Mouse (Mus musculus) intestine, postnatal 0 days (tissue): ENCODE data around the gene Xlr3b. TPM values are rescaled to one million over a fixed set of nuclear protein-coding genes. Genes with fewer than 3 reads are reported as not detected.
"Not testable (repeated sequence)": the region's sequence is repeated elsewhere in the genome, so short reads cannot be mapped to it uniquely, and the experiment has no call there.

Experiments
- ATAC-seq: fragments of 200-750 bp; cut with Nextera tagmentation; 2 replicates; pipeline ENCODE4 v1.8.0; 2017; ENCODE audit warnings: mild to moderate bottlenecking, moderate TSS enrichment, moderate library complexity
- H3K27ac ChIP-seq: fragments of 300-500 bp; sonication (generic); 2 replicates; pipeline ENCODE4 v1.5.1; 2014; ENCODE audit warnings: mild to moderate bottlenecking, low read depth, low read length, moderate library complexity
- H3K27me3 ChIP-seq: fragments of 300-500 bp; sonication (generic); replicated peaks from 2 replicates; pipeline ENCODE4 v1.6.1; 2014; ENCODE audit warnings: low read length, mixed read lengths; ENCODE audit not compliant: control insufficient read depth, insufficient read depth
- H3K36me3 ChIP-seq: fragments of 300-500 bp; sonication (generic); 2 replicates; pipeline ENCODE4 v1.6.1; 2014; ENCODE audit warnings: mild to moderate bottlenecking, moderate library complexity; ENCODE audit not compliant: control insufficient read depth, insufficient read depth
- H3K4me1 ChIP-seq: fragments of 300-500 bp; sonication (generic); replicated peaks from 2 replicates; pipeline ENCODE4 v1.6.1; 2014; ENCODE audit warnings: antibody characterized with exemption, low read length, mixed read lengths; ENCODE audit not compliant: control insufficient read depth, insufficient read depth
- H3K4me2 ChIP-seq: fragments of 300-500 bp; sonication (generic); replicated peaks from 2 replicates; pipeline ENCODE4 v1.6.1; 2014; ENCODE audit warnings: low read depth, mild to moderate bottlenecking, moderate library complexity
- H3K4me3 ChIP-seq: fragments of 300-500 bp; sonication (generic); 2 replicates; pipeline ENCODE4 v1.5.1; 2014; ENCODE audit warnings: low read depth, low read length
- H3K9ac ChIP-seq: fragments of 300-500 bp; sonication (generic); 2 replicates; pipeline ENCODE4 v1.6.1; 2014; ENCODE audit warnings: mild to moderate bottlenecking, low read depth, low read length
- H3K9me3 ChIP-seq: fragments of 300-500 bp; sonication (generic); 2 replicates; pipeline ENCODE4 v1.6.1; 2016; ENCODE audit warnings: mixed run types; ENCODE audit not compliant: control insufficient read depth
- CTCF ChIP-seq: sonication (generic); IDR thresholded peaks from 2 replicates; pipeline ENCODE4 v1.5.1; 2016; ENCODE audit warnings: low read depth, mild to moderate bottlenecking, control low read depth, antibody characterized with exemption, moderate library complexity
- WGBS: fragments of 180-500 bp; shearing (Covaris S2); extraction: QIAGEN DNeasy Blood & Tissue Kit; methylation state at CpG from one replicate; pipeline ENCODE4 v1.1.7; 2014; 5-methylcytosine and 5-hydroxymethylcytosine counted together
- polyA plus RNA-seq: library from polyadenylated mRNA; unstranded; fragments of >200 nt; fragmentation: Nextera tagmentation; extraction: Ambion mirVana; gene quantifications from 2 replicates; pipeline ENCODE4 v1.2.1, GENCODE M21; 2015

The Xlr3b gene
- polyA plus RNA-seq, 1 experiment from 2014 or later: 0.91 TPM

GRCm38 (mm10) chrX:73227914-73228605, 36.1 kb downstream of the Xlr3b start, which contains the start of gene F8a:
Gene F8a, plus strand, starts transcription at chrX:73228291.
- H3K9ac ChIP-seq: peak within 1 kb of the TSS; percentile 62
- TF ChIP-seq CTCF: no peak
- 17% methylated on average over 37 of the region's 39 CpGs for WGBS

GRCm38 (mm10) chrX:73228606-73229214, 36.7 kb downstream of the Xlr3b start:
- Histone ChIP-seq H3K9me3 (no peaks in the 10 kb centered on the region), H3K9ac (peak overlapping the region; percentile 62), H3K36me3 (no peaks in the 10 kb centered on the region), H3K4me3 (peak overlapping the region; percentile 60), H3K4me1 (no peaks in the 10 kb centered on the region), H3K27me3 (no peaks in the 10 kb centered on the region), H3K27ac (peak overlapping the region; percentile 94), H3K4me2 (peak overlapping the region; percentile 77)
- TF ChIP-seq CTCF: peak; percentile 45
- peak; percentile 63 for ATAC-seq
- WGBS: 16% methylated on average over 37 of the region's 51 CpGs

More at GRCm38 (mm10) chrX:73227914-73228605, 36.1 kb downstream of the Xlr3b start, which contains the start of gene F8a:
- Histone ChIP-seq H3K4me2 (peak within 1 kb of the TSS; percentile 77), H3K27ac (peak within 1 kb of the TSS; percentile 94), H3K27me3 (no peaks in the 10 kb centered on the region), H3K36me3 (no peaks in the 10 kb centered on the region), H3K9me3 (no peaks in the 10 kb centered on the region), H3K4me3 (peak within 1 kb of the TSS; percentile 60), H3K4me1 (no peaks in the 10 kb centered on the region)
- peak; percentile 95 for ATAC-seq

- WGBS: 28% methylated on average over 3 of the region's 3 CpGs
- Histone ChIP-seq H3K4me2 (peak overlapping the region; percentile 77), H3K27me3 (no peaks in the 10 kb centered on the region), H3K9ac (peak overlapping the region; percentile 62; the same call in 1 of the 2 replicates), H3K9me3 (no peaks in the 10 kb centered on the region), H3K4me1 (no peaks in the 10 kb centered on the region), H3K27ac (no peak overlapping the region), H3K4me3 (peak overlapping the region; percentile 60), H3K36me3 (no peaks in the 10 kb centered on the region)
- no peak for ATAC-seq
- TF ChIP-seq CTCF: no peak
Observed at GRCm38 (mm10) chrX:73229288-73229687, 37.3 kb downstream of the Xlr3b start.

GRCm38 (mm10) chrX:73242821-73243325, 50.9 kb downstream of the Xlr3b start, which contains the start of gene Xlr4c:
Gene Xlr4c, minus strand, starts transcription at chrX:73243130.
- H3K4me1 ChIP-seq, H3K9me3 ChIP-seq, H3K4me3 ChIP-seq, H3K9ac ChIP-seq, H3K36me3 ChIP-seq, H3K4me2 ChIP-seq, H3K27me3 ChIP-seq, H3K27ac ChIP-seq, ATAC-seq: not testable (repeated sequence)
- 84% methylated on average over 13 of the region's 14 CpGs for WGBS

Other genes with a start within 250 kb of the Xlr3b start
- 1.6 and 1.7 TPM in 2 replicates for gene Zfp185, start 204.9 kb upstream of the Xlr3b start, polyA plus RNA-seq
- not detected in 2 replicates for gene Pnma5, start 155.1 kb upstream of the Xlr3b start, polyA plus RNA-seq
- 0.04 TPM in 1 of 2 replicates, not detected in the other for gene Pnma3, start 127.4 kb upstream of the Xlr3b start, polyA plus RNA-seq
- 1.9 and 4.1 TPM in 2 replicates for gene Xlr4a, start 109.7 kb upstream of the Xlr3b start, polyA plus RNA-seq
- 2.8 and 6.3 TPM in 2 replicates for gene Xlr3a, start 95.1 kb upstream of the Xlr3b start, polyA plus RNA-seq
- 1.8 and 2.4 TPM in 2 replicates for gene Gm14685, start 75.2 kb upstream of the Xlr3b start, polyA plus RNA-seq
- 0.17 TPM in 1 of 2 replicates, not detected in the other for gene Xlr5b, start 43.4 kb upstream of the Xlr3b start, polyA plus RNA-seq
- gene DXBay18, start 42.8 kb upstream of the Xlr3b start, polyA plus RNA-seq: 1.4 and 1.8 TPM in 2 replicates
- gene Spin2d, start 15.2 kb upstream of the Xlr3b start, polyA plus RNA-seq: not detected in 2 replicates
- gene Xlr4b, start 22.1 kb downstream of the Xlr3b start, polyA plus RNA-seq: 0.50 and 0.88 TPM in 2 replicates
- 21.8 and 24.2 TPM in 2 replicates for gene F8a, start 36.1 kb downstream of the Xlr3b start, polyA plus RNA-seq
- 0.40 and 0.63 TPM in 2 replicates for gene Xlr4c, start 50.9 kb downstream of the Xlr3b start, polyA plus RNA-seq
- not detected in 2 replicates for gene Xlr3c, start 73.2 kb downstream of the Xlr3b start, polyA plus RNA-seq
- gene Xlr5a, start 100.8 kb downstream of the Xlr3b start, polyA plus RNA-seq: 0.65 and 0.97 TPM in 2 replicates
- 0.54 and 0.59 TPM in 2 replicates for gene Xlr5c, start 100.8 kb downstream of the Xlr3b start, polyA plus RNA-seq
- not detected in 2 replicates for gene Gm45015, start 144.6 kb downstream of the Xlr3b start, polyA plus RNA-seq
- gene Zfp275, start 150.4 kb downstream of the Xlr3b start, polyA plus RNA-seq: 2.2 and 2.3 TPM in 2 replicates
- gene Gm18336, start 206.5 kb downstream of the Xlr3b start, polyA plus RNA-seq: not detected in 2 replicates
- gene Zfp92, start 218.9 kb downstream of the Xlr3b start, polyA plus RNA-seq: 0.21 and 0.26 TPM in 2 replicates
- gene Trex2, start 243.1 kb downstream of the Xlr3b start, polyA plus RNA-seq: not detected in 2 replicates